Mouse (Mus musculus) CH12F3 (cell line): ENCODE measurements around the gene Vti1b.

Source experiments
- in situ Hi-C: fragments of 300-500 bp; cut with MboI; formaldehyde crosslinking; loops from 2 replicates; pipeline ENCODE4 v1.14.3; 2020; ENCODE audit warnings: low sequenced_read_pairs

Gene Vti1b

GRCm38 (mm10) chr12:79138999-79139398 is 33.5 kb downstream of the Vti1b start:
- in situ Hi-C loops = no loop called here

- in situ Hi-C loops = no loop called here
Measured at GRCm38 (mm10) chr12:79136949-79137348, 35.5 kb downstream of the Vti1b start.

GRCm38 (mm10) chr12:79135105-79135504 is 37.4 kb downstream of the Vti1b start:
- in situ Hi-C loops = no loop called here

- in situ Hi-C loops = no loop called here
Measured at GRCm38 (mm10) chr12:79134676-79135075, 37.8 kb downstream of the Vti1b start.

GRCm38 (mm10) chr12:79131706-79132460 is 40.6 kb downstream of the Vti1b start:
- in situ Hi-C loops = no loop called here

- in situ Hi-C loops = no loop called here
Measured at GRCm38 (mm10) chr12:79131178-79131675, 41.2 kb downstream of the Vti1b start.

GRCm38 (mm10) chr12:79130299-79131177 is 41.9 kb downstream of the Vti1b start, which contains the start of gene Arg2:
Arg2 (plus strand) TSS chr12:79130777.
- in situ Hi-C loops = no loop called here

- in situ Hi-C loops = loop anchor here (25.0 kb wide), 1 partner anchor 1036 kb away; no protein-coding TSS in a partner anchor
Measured at GRCm38 (mm10) chr12:79122820-79123219, 49.6 kb downstream of the Vti1b start.

GRCm38 (mm10) chr12:79118991-79119390 is 53.5 kb downstream of the Vti1b start:
- in situ Hi-C loops = loop anchor here (25.0 kb wide), 1 partner anchor 1032 kb away; no protein-coding TSS in a partner anchor
